Mouse (Mus musculus) adrenal gland, adult 18-20 months (tissue): ENCODE data around the gene Dennd1a. TPM values are rescaled to one million over a fixed set of nuclear protein-coding genes. Genes with fewer than 3 reads are reported as not detected.

ENCODE experiments used
- DNase-seq, 2 experiments: peaks; one replicate each; pipeline ENCODE4 v3.0.0; 2021 to 2022; ENCODE audit warnings: low spot score in 2 of 2
- total RNA-seq, 2 experiments: library from RNA; stranded (reverse); gene quantifications; 1 replicate in 1 of 2; 2 replicates in 1 of 2; pipeline ENCODE4 v1.2.3; 2021

Gene Dennd1a
- total RNA-seq, 2 experiments from 2014 or later, result 22.5 to 22.9 TPM

DNA sequence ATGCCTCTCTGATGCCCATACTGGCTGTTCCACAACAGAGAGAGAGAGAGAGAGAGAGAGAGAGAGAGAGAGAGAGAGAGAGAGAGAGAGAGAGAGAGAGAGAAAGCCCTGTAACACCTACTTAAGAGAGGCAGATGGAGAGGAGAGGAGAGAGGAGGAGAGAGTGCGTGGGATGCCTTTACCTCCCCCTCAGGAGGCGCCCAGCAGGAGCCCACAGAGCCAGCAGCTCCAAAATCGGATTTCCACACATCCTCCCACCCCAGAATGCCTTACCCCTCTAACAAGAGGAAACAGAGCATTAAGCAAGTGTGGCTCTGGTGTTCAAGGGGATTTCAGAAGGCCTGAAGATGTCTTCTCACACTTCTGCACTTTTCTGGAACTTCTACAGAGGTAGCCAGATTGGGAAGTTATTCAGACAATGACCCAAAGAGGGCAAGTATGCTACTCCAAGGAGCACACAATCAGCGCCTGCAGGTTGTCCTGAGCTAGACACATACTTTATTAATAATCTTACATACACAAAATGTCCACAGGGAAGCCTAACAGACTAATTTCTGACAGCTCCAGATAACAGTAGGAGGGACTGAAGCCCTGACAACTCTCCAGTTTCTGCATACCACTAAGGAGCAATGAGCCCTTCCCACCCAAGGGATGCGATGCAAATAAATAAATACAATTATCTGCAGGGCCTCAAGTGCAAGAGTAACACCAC is 161.4 kb downstream of the Dennd1a start:
- no peak for DNase-seq

DNA sequence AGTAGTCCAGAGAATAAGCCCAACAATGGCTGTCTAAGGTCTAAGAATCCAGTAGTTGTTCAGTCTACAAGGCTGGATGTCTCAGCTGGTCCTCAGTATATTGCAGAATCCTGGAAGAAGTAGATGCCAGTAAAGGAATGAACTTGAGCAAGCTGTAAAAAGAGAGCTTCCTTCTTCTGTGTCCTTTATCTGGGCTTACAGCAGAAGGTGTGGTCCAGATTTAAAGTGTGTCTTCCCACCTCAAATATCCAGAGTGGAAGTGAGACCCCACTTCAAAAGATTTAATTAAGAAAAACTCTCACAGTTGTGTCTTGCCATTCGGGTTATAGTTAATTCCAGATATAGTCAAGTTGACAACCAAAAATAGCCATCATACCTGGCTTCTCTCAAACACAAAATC is 162.5 kb downstream of the Dennd1a start:
- DNase-seq, result no peak

DNA sequence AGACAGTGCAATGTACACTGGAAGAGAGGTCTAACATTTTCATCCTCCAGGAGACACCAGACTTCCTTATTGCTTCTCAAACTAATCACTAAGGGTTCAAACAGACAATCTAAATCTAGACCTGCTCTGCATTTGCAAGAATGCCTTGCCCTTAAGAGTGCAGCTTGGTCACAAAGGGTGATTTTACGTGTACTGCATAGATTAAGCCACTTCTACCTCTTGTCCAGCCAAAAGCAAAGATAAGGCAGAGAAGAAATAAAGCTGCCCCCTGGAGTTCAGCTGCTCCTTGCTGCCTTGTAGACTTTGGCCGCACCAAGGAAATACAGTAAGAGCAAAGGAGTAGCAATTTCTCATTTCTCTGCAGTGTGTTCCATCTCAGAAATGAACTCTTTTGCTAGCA is 172.2 kb downstream of the Dennd1a start:
- no peak for DNase-seq

DNA sequence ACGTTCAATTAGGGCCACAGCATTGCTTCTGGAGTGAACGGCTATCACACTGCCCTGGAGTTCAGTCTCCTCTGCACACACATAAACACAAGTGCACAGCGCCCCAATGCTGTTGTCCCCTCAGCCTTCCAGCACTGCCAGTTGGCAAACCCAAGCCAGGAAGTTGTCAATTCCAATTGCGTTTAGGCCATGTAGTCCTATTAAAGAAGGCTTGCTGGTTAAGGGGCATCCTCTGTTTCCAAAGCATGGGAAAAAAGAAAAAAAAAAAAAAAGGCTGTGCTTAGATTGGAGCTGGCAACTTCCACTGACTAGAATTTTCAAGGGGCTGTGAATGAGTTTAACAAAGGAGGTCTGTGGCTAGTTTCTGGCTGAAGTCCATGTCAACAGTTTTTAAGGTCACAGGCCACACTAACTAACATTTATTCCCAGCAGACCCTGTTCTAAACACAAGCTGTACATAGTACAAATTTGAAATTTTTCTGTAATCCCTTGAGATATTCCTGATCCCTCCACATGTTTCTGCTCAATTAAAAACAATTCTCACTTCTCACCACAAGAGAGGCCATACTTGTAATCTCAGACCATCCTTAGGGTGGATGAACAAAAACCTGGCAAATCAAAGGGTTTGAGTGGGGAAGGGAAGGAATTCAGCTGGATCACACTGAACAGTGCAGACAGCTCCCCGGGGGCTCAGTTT is 175.4 kb downstream of the Dennd1a start:
- no peak for DNase-seq

- no peak for DNase-seq
Observed at GRCm38 (mm10) chr2:38108586-38108985, 178.6 kb downstream of the Dennd1a start.

DNA sequence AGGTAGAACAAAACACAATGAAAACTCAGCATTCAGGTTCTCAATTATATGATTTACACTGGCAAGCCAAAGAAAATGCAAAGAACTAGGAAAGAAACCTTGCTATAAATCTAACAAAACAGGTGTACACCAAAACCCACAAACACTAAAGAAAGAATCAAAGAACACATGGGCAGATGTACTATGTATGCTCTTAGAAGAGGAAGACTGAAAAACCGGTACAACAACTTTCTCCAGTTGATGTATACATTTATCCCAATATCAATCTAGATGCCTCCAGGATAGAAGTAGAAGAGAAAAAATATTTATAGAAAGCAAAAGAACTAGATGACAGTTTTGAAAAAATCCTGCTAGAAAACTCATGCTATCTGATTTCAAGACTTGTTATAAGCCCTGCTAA is 184.5 kb downstream of the Dennd1a start:
- DNase-seq, result no peak

GRCm38 (mm10) chr2:38100289-38100688 is 186.9 kb downstream of the Dennd1a start:
- no peak for DNase-seq

- peak in 1 of 2 experiments; percentile 26 for DNase-seq
Observed at GRCm38 (mm10) chr2:38099120-38099773, 187.9 kb downstream of the Dennd1a start.

DNA sequence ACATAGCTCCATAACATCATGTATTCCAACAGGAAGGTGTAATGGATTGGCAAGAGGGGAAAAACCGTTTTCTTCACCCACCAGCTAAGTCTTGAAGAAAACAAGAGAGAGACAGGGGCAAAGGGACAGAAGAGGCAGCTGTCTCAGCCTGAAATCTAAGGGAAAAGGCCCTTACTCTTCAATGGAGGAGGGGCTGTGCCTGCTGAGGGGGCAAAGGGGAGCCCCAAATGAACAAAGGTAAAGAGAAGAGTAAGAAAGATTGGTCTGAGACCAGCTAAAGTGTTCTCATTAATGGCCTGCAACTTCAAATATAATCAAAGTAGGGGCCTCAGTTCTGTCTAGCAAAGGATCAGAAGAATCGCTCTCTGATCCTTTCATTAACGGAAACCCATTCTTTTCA is 189.7 kb downstream of the Dennd1a start:
- no peak for DNase-seq

- DNase-seq, result no peak
Observed at GRCm38 (mm10) chr2:38096328-38096727, 190.9 kb downstream of the Dennd1a start.

GRCm38 (mm10) chr2:38094380-38095163 is 192.6 kb downstream of the Dennd1a start:
- DNase-seq, result no peak

DNA sequence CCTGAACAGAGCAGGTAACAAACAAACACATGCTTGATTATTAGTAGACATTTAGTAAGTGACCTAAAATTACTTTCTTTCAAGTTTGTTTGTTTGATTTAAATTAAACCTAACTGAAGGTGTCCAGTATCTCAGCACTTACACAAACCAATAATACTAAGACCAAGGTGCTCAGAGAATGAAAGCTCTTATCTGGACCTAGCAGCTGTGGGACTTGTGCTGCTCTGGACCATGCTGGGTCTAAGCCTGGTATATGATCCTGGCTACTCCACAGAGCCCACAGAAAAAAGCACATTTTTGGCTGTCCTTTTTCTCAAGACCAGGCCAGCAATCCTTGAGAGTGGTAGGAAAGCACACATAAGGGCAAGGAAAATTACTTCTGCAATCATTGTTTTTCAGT is 193.2 kb downstream of the Dennd1a start:
- DNase-seq, result no peak

DNA sequence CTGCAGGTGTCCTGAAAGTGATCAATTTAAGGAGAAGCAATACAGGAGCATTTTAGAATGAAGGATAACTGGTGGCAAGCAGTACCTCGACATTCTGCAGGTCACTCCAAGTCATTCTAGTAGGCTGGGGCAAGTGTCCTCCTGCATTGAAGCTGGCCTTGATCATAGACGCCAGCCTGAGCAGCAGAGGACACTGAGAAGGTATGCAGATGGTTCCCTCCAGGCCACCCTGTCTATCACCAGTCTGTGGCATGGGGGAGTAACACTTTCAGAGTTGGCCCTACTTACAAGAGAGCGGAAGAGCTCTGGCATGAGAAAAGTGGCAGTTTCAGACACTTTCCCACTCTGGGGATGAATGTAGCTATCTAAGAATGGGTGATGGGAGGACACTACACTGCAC is 193.9 kb downstream of the Dennd1a start:
- no peak for DNase-seq

DNA sequence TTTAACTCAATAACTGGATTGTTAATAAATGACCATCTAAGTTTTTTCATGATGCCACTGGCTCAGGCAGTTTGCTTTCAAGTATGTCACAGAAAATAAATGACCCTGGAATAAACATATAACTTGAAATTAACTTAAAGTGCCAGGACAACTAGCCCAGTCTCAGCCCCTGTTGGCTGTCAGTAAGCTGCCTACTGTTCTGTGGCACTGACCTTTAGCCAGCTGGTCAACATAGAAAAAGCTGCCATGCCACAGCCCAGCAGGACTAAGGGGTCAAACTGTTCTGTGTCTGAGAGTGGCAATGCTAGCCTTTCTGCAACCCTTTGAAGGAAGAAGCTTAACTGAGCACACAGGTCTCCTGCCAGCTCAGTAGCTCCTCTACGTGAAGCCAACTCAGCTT is 198.8 kb downstream of the Dennd1a start:
- no peak for DNase-seq

- no peak for DNase-seq
Observed at GRCm38 (mm10) chr2:38085058-38085457, 202.1 kb downstream of the Dennd1a start.

DNA sequence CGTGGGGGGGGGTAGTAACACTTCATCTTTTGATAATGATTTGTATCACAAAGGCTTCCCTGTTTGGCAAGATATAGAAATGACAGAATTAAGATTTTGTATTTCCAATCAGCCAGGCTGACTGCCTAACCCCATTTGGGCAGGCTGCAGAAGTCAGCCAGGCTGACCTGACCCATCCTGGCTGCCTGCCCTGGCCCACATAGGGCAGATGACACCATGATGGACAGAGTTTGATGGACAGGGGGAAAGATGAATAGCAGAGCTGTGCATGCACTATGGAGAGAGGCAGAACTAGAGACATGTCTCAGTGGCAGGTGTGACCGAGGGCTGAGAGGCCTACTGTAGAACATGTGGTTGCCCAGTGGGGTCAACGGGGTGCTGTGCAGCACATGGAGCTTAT is 203.9 kb downstream of the Dennd1a start:
- DNase-seq, result no peak

DNA sequence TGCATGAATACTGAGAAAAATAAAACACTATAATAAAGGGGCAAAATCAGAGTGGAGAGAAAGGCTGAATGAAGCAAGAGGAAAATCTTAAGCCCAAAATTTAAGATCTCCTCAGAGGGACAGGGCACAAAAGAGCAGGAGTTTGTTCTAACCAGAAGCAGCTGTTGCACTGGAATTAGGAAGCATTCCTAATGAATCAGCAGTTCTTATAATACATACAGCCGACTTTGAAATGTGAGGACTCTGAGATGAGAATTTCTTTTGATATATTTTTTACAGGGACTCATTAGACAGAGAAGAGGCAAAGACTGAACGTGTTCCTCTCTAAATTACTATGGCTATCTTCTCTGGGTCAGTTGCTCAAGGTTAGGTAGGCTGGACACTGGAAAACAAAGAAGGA is 212.7 kb downstream of the Dennd1a start:
- DNase-seq, result no peak

GRCm38 (mm10) chr2:38072061-38072460 is 215.1 kb downstream of the Dennd1a start:
- DNase-seq, result no peak

DNA sequence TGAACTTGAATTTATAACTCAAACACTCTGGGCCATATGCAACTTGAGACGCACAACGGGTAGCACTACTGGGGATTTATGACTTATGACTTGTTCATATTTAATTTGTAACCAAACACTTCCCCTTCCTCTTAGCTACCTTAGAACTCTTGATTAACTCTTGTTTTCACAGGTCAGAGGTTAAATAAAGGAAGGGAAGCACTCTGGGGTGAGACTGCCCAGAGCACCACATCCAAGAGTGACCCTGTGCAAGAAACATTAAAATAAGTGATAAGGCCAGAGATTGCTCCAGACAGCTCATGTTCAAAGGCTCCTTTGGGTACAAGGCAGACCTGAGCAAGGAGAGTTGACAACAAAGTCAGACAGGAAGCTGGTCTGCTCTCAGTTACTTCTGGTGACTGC is 219.0 kb downstream of the Dennd1a start:
- no peak for DNase-seq

GRCm38 (mm10) chr2:38065914-38066313 is 221.3 kb downstream of the Dennd1a start:
- no peak for DNase-seq

GRCm38 (mm10) chr2:38064266-38064665 is 222.9 kb downstream of the Dennd1a start:
- no peak for DNase-seq

- DNase-seq, result no peak
Observed at GRCm38 (mm10) chr2:38062156-38062555, 225.0 kb downstream of the Dennd1a start.
